1 mouse cellular context compared by ENCODE assay signal in genomic region chr9:113707481-113708360, GRCm38 (mm10).
TF ChIP-seq lines count a peak whose summit lies in the region.

Pdcd6ip (minus strand) TSS chr9:113708259.

TF ChIP-seq in CH12.LX, 34 proteins besides CTCF, POLR2A, EP300 and RAD21 (continued from another document):
- no peak for TF ChIP-seq IRF4 (IDR thresholded peaks at IDR 0.05; ENCODE audit: low read depth, low read length)
- TF ChIP-seq CHD1 (IDR thresholded peaks at IDR 0.05; ENCODE audit: low read depth, low read length) = peak; percentile 21; the same call in 1 of the 2 replicates
- TF ChIP-seq SMC3 (IDR thresholded peaks at IDR 0.05; ENCODE audit: low read depth, low read length) = no peak
- TF ChIP-seq USF2 (conservative IDR thresholded peaks at IDR 0.05; ENCODE audit: low read depth, low read length) = peak; percentile 97
- TF ChIP-seq BHLHE40 (IDR thresholded peaks at IDR 0.05; ENCODE audit: low read depth, low read length) = peak; percentile 95
- peak; percentile 82 for TF ChIP-seq HCFC1 (IDR thresholded peaks at IDR 0.05; ENCODE audit: low read depth, low read length)
- no peak for TF ChIP-seq RCOR1 (conservative IDR thresholded peaks at IDR 0.05; ENCODE audit: low read depth, low read length)
- peak; percentile 65 for TF ChIP-seq ZMIZ1 (IDR thresholded peaks at IDR 0.05; ENCODE audit: low read depth, low read length)
- TF ChIP-seq KAT2A (IDR thresholded peaks at IDR 0.05; ENCODE audit: insufficient replicate concordance, low read length) = peak; percentile 68; the same call in 1 of the 2 replicates
- peak; percentile 77 for TF ChIP-seq SIN3A (IDR thresholded peaks at IDR 0.05; ENCODE audit: low read length)
- TF ChIP-seq PAX5 (IDR thresholded peaks at IDR 0.05; ENCODE audit: low read length) = no peak
- TF ChIP-seq JUND (conservative IDR thresholded peaks at IDR 0.05; ENCODE audit: low read depth, low read length) = no peak
- TF ChIP-seq TBP (conservative IDR thresholded peaks at IDR 0.05; ENCODE audit: low read depth, low read length) = peak; percentile 47; the same call in 1 of the 2 replicates
- TF ChIP-seq CHD2 (IDR thresholded peaks at IDR 0.05; ENCODE audit: low read length) = no peak
- peak; percentile 98 for TF ChIP-seq MAX (IDR thresholded peaks at IDR 0.05; ENCODE audit: low read length)
- TF ChIP-seq ZNF384 (IDR thresholded peaks at IDR 0.05; ENCODE audit: low read depth, low read length) = no peak
- TF ChIP-seq E2F4 (IDR thresholded peaks at IDR 0.05; ENCODE audit: insufficient replicate concordance, low read depth, low read length) = no peak
- peak; percentile 72 for TF ChIP-seq TCF12 (IDR thresholded peaks at IDR 0.05; ENCODE audit: low read depth, low read length)
- TF ChIP-seq USF1 (IDR thresholded peaks at IDR 0.05; ENCODE audit: low read depth, low read length) = peak; percentile 98
- peak; percentile 83 for TF ChIP-seq MXI1 (IDR thresholded peaks at IDR 0.05; ENCODE audit: low read depth, low read length)
- TF ChIP-seq MYC (IDR thresholded peaks at IDR 0.05; ENCODE audit: low read depth, low read length) = no peak
